Mouse (Mus musculus) effector memory CD4-positive, alpha-beta T cell, adult 7 months (primary cell): ENCODE measurements around the gene Vmn1r35. TPM values are rescaled to one million over a fixed set of nuclear protein-coding genes. Genes with fewer than 3 reads are reported as not detected.

Source experiments
- polyA plus RNA-seq: library from polyadenylated mRNA; unstranded; fragments of 100-300 nt; shearing (Covaris generic); gene quantifications from one replicate; pipeline ENCODE4 v1.2.1, GENCODE M21; 2017

The Vmn1r35 gene
- not detected for polyA plus RNA-seq

DNA sequence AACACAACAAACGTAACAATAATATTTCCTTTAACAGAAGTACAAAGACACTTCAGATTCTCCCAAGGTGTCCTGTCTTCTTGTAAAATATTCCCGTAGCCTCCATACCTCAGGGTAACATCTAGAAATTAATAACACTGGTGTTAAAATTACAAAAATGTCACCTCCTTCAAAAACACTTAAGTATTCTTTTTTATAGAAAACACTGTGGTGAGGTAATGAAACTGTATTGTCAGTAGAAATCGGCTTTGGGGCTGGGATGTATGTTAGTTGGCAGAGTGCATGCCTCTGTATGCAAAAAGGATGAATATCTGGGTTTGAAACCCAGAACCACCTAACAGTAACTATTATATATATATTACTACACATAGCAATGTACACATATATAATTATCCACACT, at the start of gene Vmn1r35:
Gene Vmn1r35 (minus strand): TSS at position 101 of the 400 bp plus-strand sequence.

DNA sequence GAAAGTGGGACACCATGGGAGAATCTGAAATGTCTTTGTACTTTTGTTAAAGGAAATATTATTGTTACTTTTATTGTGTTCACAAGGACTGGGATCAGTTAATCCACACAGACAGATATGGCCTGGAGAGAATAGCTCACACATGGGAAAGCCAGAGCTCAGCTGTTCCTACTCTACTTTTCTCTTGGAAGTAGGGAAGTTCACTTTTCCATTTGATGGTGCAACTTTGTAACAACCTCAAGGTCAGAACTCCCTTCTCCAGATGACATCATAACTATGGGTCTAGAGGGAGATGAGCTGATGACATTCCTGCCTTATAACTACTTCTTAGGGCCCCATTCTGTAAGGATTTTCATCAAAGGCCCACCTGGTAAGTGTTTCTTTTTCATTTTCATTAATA, 43.4 kb upstream of the Vmn1r35 start, which contains the start of gene Vmn1r37:
Gene Vmn1r37 (plus strand): TSS at position 301 of the 400 bp plus-strand sequence.

DNA sequence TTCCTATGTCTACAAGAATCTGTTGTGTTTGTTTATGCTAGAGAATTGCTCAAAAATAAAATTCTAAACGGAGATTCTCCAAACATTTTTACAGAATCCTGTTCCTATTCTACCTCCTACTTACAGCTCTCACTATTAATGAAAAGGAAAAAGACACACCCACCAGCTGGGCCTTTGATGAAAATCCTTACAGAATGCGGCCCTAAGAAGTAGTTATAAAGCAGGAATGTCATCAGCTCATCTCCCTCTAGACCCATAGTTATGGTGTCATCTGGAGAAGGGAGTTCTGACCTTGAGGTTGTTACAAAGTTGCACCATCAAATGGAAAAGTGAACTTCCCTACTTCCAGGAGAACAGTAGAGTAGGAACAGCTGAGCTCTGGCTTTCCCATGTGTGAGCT, 33.4 kb upstream of the Vmn1r35 start, which contains the start of gene Vmn1r36:
Gene Vmn1r36 (minus strand): TSS at position 101 of the 400 bp plus-strand sequence.

DNA sequence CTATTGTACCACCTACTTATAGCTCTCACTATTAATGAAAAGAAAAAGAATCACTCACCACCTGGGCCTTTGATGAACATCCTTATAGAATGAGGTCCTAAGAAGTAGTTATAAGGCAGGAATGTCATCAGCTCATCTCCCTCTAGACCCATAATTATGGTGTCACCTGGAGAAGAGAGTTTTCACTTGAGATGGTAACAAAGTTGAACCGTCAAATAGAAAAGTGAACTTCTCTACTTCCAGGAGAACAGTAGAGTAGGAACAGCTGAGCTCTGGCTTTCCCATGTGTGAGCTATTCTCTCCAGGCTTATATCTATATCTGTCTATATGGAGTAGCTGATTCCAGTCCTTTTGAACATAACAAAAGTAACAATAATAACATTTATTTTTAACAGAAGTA, 41.9 kb downstream of the Vmn1r35 start, which contains the start of gene Vmn1r34:
Gene Vmn1r34 (minus strand): TSS at position 101 of the 400 bp plus-strand sequence.

Other genes starting within 250 kb of the Vmn1r35 start
- 14.7 TPM for gene Mad2l1, start 150.5 kb downstream of the Vmn1r35 start, polyA plus RNA-seq
- gene Vmn1r32, start 125.8 kb downstream of the Vmn1r35 start, polyA plus RNA-seq = not detected
- gene Vmn1r33, start 67.6 kb downstream of the Vmn1r35 start, polyA plus RNA-seq = 0.85 TPM
- not detected for gene Vmn1r34, start 42.0 kb downstream of the Vmn1r35 start, polyA plus RNA-seq
- gene Vmn1r36, start 33.3 kb upstream of the Vmn1r35 start, polyA plus RNA-seq = not detected
- not detected for gene Vmn1r37, start 43.5 kb upstream of the Vmn1r35 start, polyA plus RNA-seq
- gene Vmn1r38, start 96.7 kb upstream of the Vmn1r35 start, polyA plus RNA-seq = not detected
- gene Vmn1r39, start 124.7 kb upstream of the Vmn1r35 start, polyA plus RNA-seq = not detected
- gene Gng12, start 210.5 kb upstream of the Vmn1r35 start, polyA plus RNA-seq = 10.2 TPM